ENCODE assay signal across 8 mouse cellular contexts in genomic region chr10:61452645-61453044, GRCm38 (mm10). TPM values are rescaled to one million over a fixed set of nuclear protein-coding genes. Genes with fewer than 3 reads are reported as not detected.
DNase-seq lines count a peak whose midpoint lies in the region; ATAC-seq and TF ChIP-seq lines count a peak whose summit lies in the region.

Eif4ebp2 (minus strand) TSS chr10:61452661.

- peak; percentile 98 for DNase-seq in MEL (ENCODE audit: low read depth, low spot score)
- peak; percentile 97 to 99 for DNase-seq in cerebellum, adult 2 months
- DNase-seq in forebrain, postnatal 0 days, result peak; percentile 98
- peak; percentile 99 for DNase-seq in heart, postnatal 4 days
- DNase-seq in layer of hippocampus, adult 8-10 months (ENCODE audit: low spot score in 2 of 2), result peak; percentile 97 to 98
- peak; percentile 96 for DNase-seq in ovary, adult 18-20 months (ENCODE audit: low spot score)
- peak; percentile 99 for DNase-seq in thymus, postnatal 0 days (ENCODE audit: low spot score)

- no peaks in the 10 kb centered on the region for H3K9me3 ChIP-seq in MEL (replicated peaks; ENCODE audit: insufficient read depth, low read length)
- no peaks in the 10 kb centered on the region for H3K9me3 ChIP-seq in forebrain, postnatal 0 days (ENCODE audit: low read length)
- H3K9me3 ChIP-seq in lung, embryonic 15.5 days, result no peaks in the 10 kb centered on the region

- peak within 1 kb of the TSS; percentile 89 to 97 for H3K4me3 ChIP-seq in MEL (ENCODE audit: control insufficient read depth in 1 of 2, insufficient read depth in 1 of 2, low read depth in 2 of 2, low read length in 2 of 2)
- peak within 1 kb of the TSS; percentile 87 for H3K4me3 ChIP-seq in cerebellum, adult 2 months (replicated peaks; ENCODE audit: insufficient read depth, low read depth, low read length)
- H3K4me3 ChIP-seq in forebrain, postnatal 0 days (ENCODE audit: low read depth, low read length), result peak within 1 kb of the TSS; percentile 97
- H3K4me3 ChIP-seq in lung, embryonic 15.5 days, result peak within 1 kb of the TSS; percentile 93

- peaks cover 45% of the 10 kb centered on the region for H3K79me2 ChIP-seq in MEL (ENCODE audit: control insufficient read depth, insufficient read depth, low read length, poor library complexity)

- TF ChIP-seq POLR2A in MEL (IDR thresholded peaks at IDR 0.05; ENCODE audit: control insufficient read depth in 1 of 2, insufficient read depth in 1 of 2, low read depth in 1 of 2, low read length in 2 of 2, poor library complexity in 1 of 2), result peak; percentile 79 to 86
- TF ChIP-seq POLR2A in cerebellum, adult 2 months (IDR thresholded peaks at IDR 0.05; ENCODE audit: borderline replicate concordance, insufficient read depth, low read length), result peak; percentile 95

- H3K36me3 ChIP-seq in MEL (ENCODE audit: control insufficient read depth in 1 of 2, insufficient read depth in 2 of 2, low read length in 2 of 2), result peaks cover 2 to 32% of the 10 kb centered on the region in 2 experiments; a peak in 3 of 4 replicates
- 0 out of 2 replicates have a peak, but pooled peaks cover 3% of the 10 kb centered on the region for H3K36me3 ChIP-seq in forebrain, postnatal 0 days (ENCODE audit: insufficient read depth)
- peaks cover 3% of the 10 kb centered on the region; the same call in 1 of the 2 replicates for H3K36me3 ChIP-seq in lung, embryonic 15.5 days

- no peaks in the 10 kb centered on the region for H3K27me3 ChIP-seq in MEL (ENCODE audit: control insufficient read depth in 1 of 2, insufficient read depth in 2 of 2, low read length in 2 of 2)
- no peaks in the 10 kb centered on the region for H3K27me3 ChIP-seq in cerebellum, adult 2 months (ENCODE audit: control insufficient read depth, insufficient read depth, low read length)
- no peaks in the 10 kb centered on the region for H3K27me3 ChIP-seq in forebrain, postnatal 0 days (ENCODE audit: insufficient read depth, low read length)
- no peaks in the 10 kb centered on the region for H3K27me3 ChIP-seq in lung, embryonic 15.5 days

- peaks cover 8 to 31% of the 10 kb centered on the region in 2 experiments for H3K4me1 ChIP-seq in MEL (ENCODE audit: control insufficient read depth in 1 of 2, insufficient read depth in 2 of 2, low read length in 2 of 2)
- peaks cover 15% of the 10 kb centered on the region; the same call in 1 of the 2 replicates for H3K4me1 ChIP-seq in cerebellum, adult 2 months (ENCODE audit: control insufficient read depth, insufficient read depth, low read length)
- H3K4me1 ChIP-seq in forebrain, postnatal 0 days (ENCODE audit: insufficient read depth), result peaks cover 20% of the 10 kb centered on the region
- peaks cover 30% of the 10 kb centered on the region for H3K4me1 ChIP-seq in lung, embryonic 15.5 days

- peak within 1 kb of the TSS; percentile 96 for H3K9ac ChIP-seq in MEL (ENCODE audit: control insufficient read depth, low read depth, low read length, poor library complexity, severe bottlenecking)
- H3K9ac ChIP-seq in forebrain, postnatal 0 days, result peak within 1 kb of the TSS; percentile 94
- H3K9ac ChIP-seq in lung, embryonic 15.5 days, result peak within 1 kb of the TSS; percentile 84

- peak within 1 kb of the TSS; percentile 86 for H3K27ac ChIP-seq in MEL (ENCODE audit: control insufficient read depth, low read depth, low read length)
- peak within 1 kb of the TSS; percentile 22; the same call in 1 of the 2 replicates for H3K27ac ChIP-seq in cerebellum, adult 2 months (ENCODE audit: insufficient read depth, low read length)
- peak within 1 kb of the TSS; percentile 82 for H3K27ac ChIP-seq in forebrain, postnatal 0 days (ENCODE audit: low read depth, low read length)
- peak within 1 kb of the TSS; percentile 79 for H3K27ac ChIP-seq in lung, embryonic 15.5 days

- no peak for TF ChIP-seq RAD21 in MEL (IDR thresholded peaks at IDR 0.05; ENCODE audit: low read depth, low read length)

- TF ChIP-seq EP300 in MEL (IDR thresholded peaks at IDR 0.05; ENCODE audit: low read depth in 1 of 2, low read length in 2 of 2), result no peak

- peak; percentile 99 for ATAC-seq in forebrain, postnatal 0 days
- ATAC-seq in lung, embryonic 15.5 days (ENCODE audit: borderline replicate concordance, extremely low read depth, low FRiP score, low TSS enrichment), result peak; percentile 99

- under 1% methylated on average over 34 of the region's 36 CpGs for WGBS in cerebellum, adult 2 months
- WGBS in forebrain, postnatal 0 days, result 5% methylated on average over 26 of the region's 36 CpGs
- under 1% methylated on average over 35 of the region's 36 CpGs for WGBS in lung, embryonic 15.5 days

- TF ChIP-seq CTCF in MEL (IDR thresholded peaks at IDR 0.05 in 2 of 3, conservative IDR thresholded peaks at IDR 0.05 in 1 of 3; ENCODE audit: control insufficient read depth in 1 of 3, insufficient read depth in 1 of 3, low read depth in 2 of 3, low read length in 3 of 3, poor library complexity in 1 of 3, severe bottlenecking in 1 of 3), result 0 out of 6 replicates have a peak, but pooled peaks of 1 of the 3 experiments have one; percentile 7
- TF ChIP-seq CTCF in cerebellum, adult 2 months (IDR thresholded peaks at IDR 0.05; ENCODE audit: borderline replicate concordance, insufficient read depth, low read depth, low read length), result no peak
- no peak for TF ChIP-seq CTCF in forebrain, postnatal 0 days (IDR thresholded peaks at IDR 0.05; ENCODE audit: low read depth)

- H3K4me2 ChIP-seq in forebrain, postnatal 0 days (ENCODE audit: low read depth), result peak within 1 kb of the TSS; percentile 75
- peak within 1 kb of the TSS; percentile 85 for H3K4me2 ChIP-seq in lung, embryonic 15.5 days

TF ChIP-seq in MEL, 35 proteins besides CTCF, POLR2A, EP300 and RAD21:
- TF ChIP-seq ELF1 (IDR thresholded peaks at IDR 0.05; ENCODE audit: low read depth, low read length), result peak; percentile 98
- TF ChIP-seq NELFE (IDR thresholded peaks at IDR 0.05; ENCODE audit: low read depth, low read length), result peak; percentile 86
- peak; percentile 58; the same call in 1 of the 2 replicates for TF ChIP-seq USF1 (IDR thresholded peaks at IDR 0.05; ENCODE audit: low read depth, low read length)
- no peak for TF ChIP-seq ZNF384 (IDR thresholded peaks at IDR 0.05; ENCODE audit: low read depth, low read length)
- no peak for TF ChIP-seq E2F4 (IDR thresholded peaks at IDR 0.05; ENCODE audit: borderline replicate concordance, low read depth, low read length)
- peak; percentile 89 for TF ChIP-seq POLR2AphosphoS2 (IDR thresholded peaks at IDR 0.05; ENCODE audit: low read length)
- peak; percentile 84 for TF ChIP-seq TBP (IDR thresholded peaks at IDR 0.05; ENCODE audit: low read depth, low read length)
- TF ChIP-seq ZMIZ1 (IDR thresholded peaks at IDR 0.05; ENCODE audit: low read depth, low read length), result peak; percentile 88
- TF ChIP-seq HCFC1 (IDR thresholded peaks at IDR 0.05; ENCODE audit: low read depth, low read length), result peak; percentile 81

RNA-seq across cellular contexts. Expression of gene Eif4ebp2, which starts in this region (rescaled TPM):
- total RNA-seq in MEL (2012; rRNA removed), result 17.0 and 17.1 TPM in 2 replicates
- 100 to 1,000 TPM in 1 of 2 experiments, 10 to 100 TPM in 1; 52.9 to 186 TPM for polyA plus RNA-seq in MEL (2012; ENCODE audit: insufficient read depth in 1 of 2, insufficient read length in 2 of 2, low read depth in 1 of 2, low replicate concordance in 2 of 2, missing spikeins in 1 of 2)
- 30.4 and 32.0 TPM in 2 replicates for polyA plus RNA-seq in cerebellum, adult 2 months (2012; rRNA removed)
- total RNA-seq in forebrain, postnatal 0 days (2014; rRNA removed), result 14.6 and 18.6 TPM in 2 replicates
- 42.3 and 49.1 TPM in 2 replicates for polyA plus RNA-seq in forebrain, postnatal 0 days (2015; fragmentation: Nextera tagmentation; extraction: Ambion mirVana)
- 10 to 100 TPM; 95.4 to 95.9 TPM for total RNA-seq in heart, postnatal 4 days (2021)
- total RNA-seq in layer of hippocampus, adult 8-10 months (2022), result 10 to 100 TPM; 43.0 to 55.3 (median 48.6) TPM
- polyA plus RNA-seq in lung, embryonic 15.5 days (2015; fragmentation: Nextera tagmentation; extraction: Ambion mirVana), result 69.3 and 71.4 TPM in 2 replicates
- polyA plus RNA-seq in thymus, postnatal 0 days (2015; fragmentation: Nextera tagmentation; extraction: Ambion mirVana), result 83.7 and 91.5 TPM in 2 replicates

Comparison
In these comparisons a context has a peak if more than half of its experiments do, and no peak if none do; other contexts are left out.
1. Peak in every context shown above with its lines: DNase-seq, ATAC-seq, H3K4me3 ChIP-seq and H3K27ac ChIP-seq.
2. H3K27ac ChIP-seq: peak in every context shown above with its lines; median percentile 86 in MEL; 82 in forebrain, postnatal 0 days; 79 in lung, embryonic 15.5 days; 22 in cerebellum, adult 2 months.